Mouse (Mus musculus) neural tube, embryonic 14.5 days (tissue): ENCODE data around the gene Rnase10. TPM values are rescaled to one million over a fixed set of nuclear protein-coding genes. Genes with fewer than 3 reads are reported as not detected.
"Not testable (repeated sequence)": the region's sequence is repeated elsewhere in the genome, so short reads cannot be mapped to it uniquely, and the experiment has no call there.

Source experiments
- ATAC-seq: fragments of 200-750 bp; cut with Nextera tagmentation; 2 replicates; pipeline ENCODE4 v1.8.0; 2017; ENCODE audit warnings: low read depth, mild to moderate bottlenecking, moderate TSS enrichment, moderate library complexity
- H3K27ac ChIP-seq: fragments of 300-500 bp; sonication (generic); 2 replicates; pipeline ENCODE4 v1.5.1; 2014; ENCODE audit warnings: low read depth, mild to moderate bottlenecking, control low read depth, low read length, moderate library complexity, mixed read lengths
- H3K27me3 ChIP-seq: fragments of 300-500 bp; sonication (generic); 2 replicates; pipeline ENCODE4 v1.6.1; 2014; ENCODE audit warnings: low read length; ENCODE audit not compliant: control insufficient read depth, insufficient read depth
- H3K36me3 ChIP-seq: fragments of 300-500 bp; sonication (generic); 2 replicates; pipeline ENCODE4 v1.6.1; 2014; ENCODE audit warnings: low read length, mixed read lengths; ENCODE audit not compliant: control insufficient read depth, insufficient read depth
- H3K4me1 ChIP-seq: fragments of 300-500 bp; sonication (generic); 2 replicates; pipeline ENCODE4 v1.6.1; 2014; ENCODE audit warnings: low read length; ENCODE audit not compliant: control insufficient read depth, insufficient read depth
- H3K4me2 ChIP-seq: fragments of 300-500 bp; sonication (generic); 2 replicates; pipeline ENCODE4 v1.6.1; 2014; ENCODE audit warnings: mild to moderate bottlenecking, low read depth, low read length, control low read depth
- H3K4me3 ChIP-seq: fragments of 300-500 bp; sonication (generic); 2 replicates; pipeline ENCODE4 v1.5.1; 2014; ENCODE audit warnings: low read depth, low read length, control low read depth, mixed read lengths
- H3K9ac ChIP-seq: fragments of 300-500 bp; sonication (generic); replicated peaks from 2 replicates; pipeline ENCODE4 v1.6.1; 2014; ENCODE audit warnings: low read depth, mild to moderate bottlenecking, control low read depth, low read length, mixed read lengths
- H3K9me3 ChIP-seq: fragments of 300-500 bp; sonication (generic); 2 replicates; pipeline ENCODE4 v1.6.1; 2016; ENCODE audit warnings: low read length; ENCODE audit not compliant: control insufficient read depth
- WGBS: fragments of 180-500 bp; shearing (Covaris S2); extraction: QIAGEN DNeasy Blood & Tissue Kit; methylation state at CpG from one replicate; pipeline ENCODE4 v1.1.7; 2014; 5-methylcytosine and 5-hydroxymethylcytosine counted together
- polyA plus RNA-seq: library from polyadenylated mRNA; unstranded; fragments of >200 nt; fragmentation: Nextera tagmentation; extraction: Ambion mirVana; gene quantifications from 2 replicates; pipeline ENCODE4 v1.2.1, GENCODE M21; 2014

Gene Rnase10
- 0.17 TPM in 1 of 2 replicates, not detected in the other for polyA plus RNA-seq

- ATAC-seq = no peak
- Histone ChIP-seq H3K9ac (no peak within 1 kb of the TSS), H3K9me3 (no peaks in the 10 kb centered on the region), H3K27me3 (no peaks in the 10 kb centered on the region), H3K27ac (no peak within 1 kb of the TSS), H3K36me3 (no peaks in the 10 kb centered on the region), H3K4me1 (no peaks in the 10 kb centered on the region), H3K4me3 (no peak within 1 kb of the TSS), H3K4me2 (no peak within 1 kb of the TSS)
- WGBS = 92% methylated on average over 8 of the region's 8 CpGs
These were observed at the start of gene Rnase10 for GRCm38 (mm10) chr14:51007152-51007801. Gene Rnase10 (plus strand): TSS chr14:51007751.

GRCm38 (mm10) chr14:50958289-50958995 is 49.1 kb upstream of the Rnase10 start:
- not testable (repeated sequence) for ATAC-seq, H3K4me3 ChIP-seq, H3K36me3 ChIP-seq, H3K4me2 ChIP-seq, H3K9ac ChIP-seq, H3K27ac ChIP-seq, H3K4me1 ChIP-seq, H3K27me3 ChIP-seq, H3K9me3 ChIP-seq
- 85% methylated on average over 5 of the region's 5 CpGs for WGBS

- ATAC-seq = no peak
- Histone ChIP-seq H3K27ac (no peak overlapping the region), H3K4me1 (no peaks in the 10 kb centered on the region), H3K9ac (no peak overlapping the region), H3K4me3 (no peak overlapping the region), H3K36me3 (no peaks in the 10 kb centered on the region), H3K9me3 (no peaks in the 10 kb centered on the region), H3K4me2 (no peak overlapping the region), H3K27me3 (no peaks in the 10 kb centered on the region)
- WGBS = 72% methylated on average over 5 of the region's 5 CpGs
These were observed 39.2 kb upstream of the Rnase10 start for GRCm38 (mm10) chr14:50968216-50968980.

GRCm38 (mm10) chr14:50969041-50969440 is 38.5 kb upstream of the Rnase10 start:
- no peaks in the 10 kb centered on the region for H3K36me3 ChIP-seq
- no peak for ATAC-seq
- WGBS = 0% methylated on average over 1 of the region's 1 CpGs
- H3K9me3 ChIP-seq = no peaks in the 10 kb centered on the region
- H3K27ac ChIP-seq = no peak overlapping the region
- no peak overlapping the region for H3K4me2 ChIP-seq
- H3K9ac ChIP-seq = no peak overlapping the region
- H3K4me3 ChIP-seq = no peak overlapping the region
- no peaks in the 10 kb centered on the region for H3K27me3 ChIP-seq
- H3K4me1 ChIP-seq = no peaks in the 10 kb centered on the region

GRCm38 (mm10) chr14:50969558-50970544 is 37.7 kb upstream of the Rnase10 start:
- Histone ChIP-seq H3K27me3 (no peaks in the 10 kb centered on the region), H3K36me3 (no peaks in the 10 kb centered on the region), H3K9me3 (no peaks in the 10 kb centered on the region), H3K4me2 (no peak overlapping the region), H3K4me3 (no peak overlapping the region), H3K27ac (0 out of 2 replicates have a peak overlapping the region, but pooled peaks have one; percentile 34), H3K9ac (no peak overlapping the region), H3K4me1 (no peaks in the 10 kb centered on the region)
- WGBS = 12% methylated on average over 12 of the region's 12 CpGs
- peak; percentile 46; the same call in 1 of the 2 replicates for ATAC-seq

GRCm38 (mm10) chr14:50970822-50971221 is 36.7 kb upstream of the Rnase10 start:
- H3K27ac ChIP-seq = no peak overlapping the region
- WGBS = 89% methylated on average over 1 of the region's 1 CpGs
- no peak overlapping the region for H3K4me2 ChIP-seq
- no peak for ATAC-seq
- H3K36me3 ChIP-seq = no peaks in the 10 kb centered on the region
- no peak overlapping the region for H3K9ac ChIP-seq
- no peaks in the 10 kb centered on the region for H3K9me3 ChIP-seq
- H3K4me1 ChIP-seq = no peaks in the 10 kb centered on the region
- H3K27me3 ChIP-seq = no peaks in the 10 kb centered on the region
- H3K4me3 ChIP-seq = no peak overlapping the region

DNA sequence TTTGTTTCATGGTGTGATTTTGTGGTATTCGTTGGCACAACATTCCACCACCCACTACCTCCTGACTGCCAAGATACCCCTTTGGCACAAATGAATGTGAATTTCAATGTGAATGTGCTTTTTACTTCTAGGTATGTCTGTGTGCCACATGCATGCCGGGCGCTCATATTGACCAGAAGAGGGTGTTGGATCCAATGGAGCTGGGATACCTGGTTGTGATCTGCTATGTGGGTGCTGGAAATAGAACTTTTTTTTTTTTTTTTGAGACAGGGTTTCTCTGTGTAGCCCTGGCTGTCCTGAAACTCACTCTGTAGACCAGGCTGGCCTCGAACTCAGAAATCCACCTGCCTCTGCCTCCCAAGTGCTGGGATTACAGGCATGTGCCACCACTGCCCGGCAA is 34.5 kb upstream of the Rnase10 start:
- not testable (repeated sequence) for H3K36me3 ChIP-seq, H3K27me3 ChIP-seq, H3K4me3 ChIP-seq, H3K9ac ChIP-seq, ATAC-seq, H3K9me3 ChIP-seq, H3K4me1 ChIP-seq, H3K27ac ChIP-seq, H3K4me2 ChIP-seq
- WGBS = 92% methylated on average over 5 of the region's 5 CpGs

DNA sequence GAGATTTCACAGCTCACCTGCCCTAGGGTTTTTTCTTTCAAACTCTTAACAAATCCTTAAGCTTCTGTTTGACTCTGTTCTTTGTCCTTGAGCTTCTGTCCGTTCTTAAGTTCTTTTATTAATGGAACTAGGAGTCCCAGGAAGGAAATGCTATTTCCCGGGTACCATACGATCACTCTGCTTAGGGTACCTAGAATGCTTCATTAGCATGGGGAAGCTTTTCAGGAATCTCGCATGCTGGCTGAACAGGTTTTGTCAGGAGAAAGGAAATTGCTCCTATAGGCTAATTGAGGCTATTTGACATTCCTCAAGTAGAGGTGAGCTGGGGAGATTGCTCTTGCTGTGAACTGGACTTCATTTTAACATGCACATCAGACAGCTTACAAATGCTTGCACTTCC is 33.9 kb upstream of the Rnase10 start:
- Histone ChIP-seq H3K9ac (no peak overlapping the region), H3K9me3 (no peaks in the 10 kb centered on the region), H3K27ac (no peak overlapping the region), H3K4me3 (no peak overlapping the region), H3K4me1 (peaks cover 2% of the 10 kb centered on the region; the same call in 1 of the 2 replicates), H3K36me3 (no peaks in the 10 kb centered on the region), H3K27me3 (no peaks in the 10 kb centered on the region), H3K4me2 (no peak overlapping the region)
- WGBS = 46% methylated on average over 4 of the region's 4 CpGs
- ATAC-seq = no peak
